In the genomic region with DNA sequence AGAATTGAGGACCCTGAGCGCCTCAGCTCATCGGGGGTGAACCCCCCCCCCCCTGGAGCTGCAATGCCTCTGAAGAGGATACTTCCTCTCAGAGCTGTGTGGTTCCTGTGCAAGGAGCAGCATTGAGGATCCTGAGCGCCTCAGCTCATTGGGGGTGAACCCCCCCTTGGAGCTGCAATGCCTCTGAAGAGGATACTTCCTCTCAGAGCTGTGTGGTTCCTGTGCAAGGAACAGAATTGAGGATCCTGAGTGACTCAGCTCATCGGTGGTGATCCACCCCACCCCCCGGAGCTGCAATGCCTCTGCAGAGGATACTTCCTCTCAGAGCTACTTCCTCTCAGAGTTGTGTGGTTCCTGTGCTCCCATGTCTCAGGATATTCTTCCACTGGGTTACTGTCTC, we compare ENCODE assay signal across 16 mouse cellular contexts. TPM values are rescaled to one million over a fixed set of nuclear protein-coding genes. Genes with fewer than 3 reads are reported as not detected.
A peak's percentile ranks its signal among the peaks of the same experiment; 100 is the strongest.
DNase-seq lines count a peak whose midpoint lies in the region; ATAC-seq lines count a peak whose summit lies in the region.
"Had no signal": no experiment of that assay in that cellular context is flagged by ENCODE, and none has a peak within 500 bp of the region (broad histone marks: within the 10 kb centered on the region; RNA-seq: fewer than 3 reads in every experiment).

No protein-coding gene starts in this region.

- no peaks in the 10 kb centered on the region for H3K36me3 ChIP-seq in heart, embryonic 12.5 days
- H3K36me3 ChIP-seq: embryonic facial prominence, embryonic 13.5 days; hindbrain, embryonic 13.5 days; midbrain, embryonic 10.5 days; neural tube, embryonic 12.5 days had no signal

- DNase-seq in heart, postnatal 14 days: peak; percentile 4 to 5
- peak; percentile 72 for DNase-seq in 416B (ENCODE audit: low read depth)
- peak; percentile 42 for DNase-seq in lung, postnatal 25 days (ENCODE audit: low spot score)
- DNase-seq in thymus, postnatal 0 days (ENCODE audit: low spot score): no peak
- DNase-seq in thymus, postnatal 4 days: no peak
- DNase-seq in cerebellum, postnatal 14 days: no peak
- DNase-seq: adrenal gland, adult 2 months; cerebellum, adult 18-20 months; right cerebral cortex, postnatal 25 days had no signal

- H3K9me3 ChIP-seq in heart, embryonic 12.5 days (replicated peaks): no peaks in the 10 kb centered on the region
- H3K9me3 ChIP-seq: embryonic facial prominence, embryonic 13.5 days; hindbrain, embryonic 13.5 days; midbrain, embryonic 10.5 days; neural tube, embryonic 12.5 days had no signal

- no peak overlapping the region for H3K4me2 ChIP-seq in heart, embryonic 12.5 days
- H3K4me2 ChIP-seq: embryonic facial prominence, embryonic 13.5 days; hindbrain, embryonic 13.5 days; neural tube, embryonic 12.5 days had no signal

- 68% methylated on average over 5 of the region's 5 CpGs for WGBS in heart, embryonic 12.5 days

- no peak overlapping the region for H3K27ac ChIP-seq in heart, embryonic 12.5 days (ENCODE audit: poor library complexity, severe bottlenecking)
- H3K27ac ChIP-seq: embryonic facial prominence, embryonic 13.5 days; hindbrain, embryonic 13.5 days; kidney, postnatal 0 days; midbrain, embryonic 10.5 days; neural tube, embryonic 12.5 days had no signal

- H3K9ac ChIP-seq in heart, embryonic 12.5 days: no peak overlapping the region
- H3K9ac ChIP-seq: embryonic facial prominence, embryonic 13.5 days; hindbrain, embryonic 13.5 days; neural tube, embryonic 12.5 days had no signal

- no peak for ATAC-seq in heart, embryonic 12.5 days (ENCODE audit: insufficient number of reproducible peaks, low FRiP score)
- peak; percentile 98 for ATAC-seq in granulocyte monocyte progenitor cell, adult 5-6 weeks (replicated peaks; ENCODE audit: poor library complexity, severe bottlenecking)

- no peaks in the 10 kb centered on the region for H3K4me1 ChIP-seq in heart, embryonic 12.5 days (replicated peaks)
- H3K4me1 ChIP-seq: embryonic facial prominence, embryonic 13.5 days; hindbrain, embryonic 13.5 days; midbrain, embryonic 10.5 days; neural tube, embryonic 12.5 days had no signal

- no peaks in the 10 kb centered on the region for H3K27me3 ChIP-seq in heart, embryonic 12.5 days (replicated peaks)
- H3K27me3 ChIP-seq: hindbrain, embryonic 13.5 days; neural tube, embryonic 12.5 days had no signal

- intact Hi-C loops in heart, postnatal 14 days (cut with DNase I): no loop called here

- H3K4me3 ChIP-seq in heart, embryonic 12.5 days: no peak overlapping the region
- H3K4me3 ChIP-seq: embryonic facial prominence, embryonic 13.5 days; hindbrain, embryonic 13.5 days; midbrain, embryonic 10.5 days; neural tube, embryonic 12.5 days had no signal

RNA-seq across cellular contexts. Expression of a gene that starts 20.8 kb away (rescaled TPM):
- under 1 TPM; 0.12 to 0.17 TPM for total RNA-seq in heart, postnatal 14 days (2021)
- not detected in 2 replicates for polyA plus RNA-seq in heart, embryonic 12.5 days (2016; fragmentation: Nextera tagmentation; extraction: Ambion mirVana)
- 0.43 TPM in 1 of 2 replicates, not detected in the other for total RNA-seq in granulocyte monocyte progenitor cell, adult 5-6 weeks (2014; fragmentation: Nextera tagmentation)
- total RNA-seq in granulocyte monocyte progenitor cell, adult 5-6 weeks (2017): 0.57 and 0.99 TPM in 2 replicates
- polyA plus RNA-seq in thymus, postnatal 0 days (2015; fragmentation: Nextera tagmentation; extraction: Ambion mirVana): 0.09 and 0.17 TPM in 2 replicates
- polyA plus RNA-seq: embryonic facial prominence, embryonic 13.5 days; hindbrain, embryonic 13.5 days; kidney, postnatal 0 days; midbrain, embryonic 10.5 days had no signal

Comparison
In these comparisons a context has a peak if more than half of its experiments do, and no peak if none do; other contexts are left out.
1. DNase-seq: peak in heart, postnatal 14 days (2 of 2), 416B (single experiment) and lung, postnatal 25 days (single experiment); none in thymus, postnatal 0 days (single experiment), thymus, postnatal 4 days (single experiment) and cerebellum, postnatal 14 days (0 of 2).